Comparison of ENCODE assay signal across 8 mouse cellular contexts in the genomic region with DNA sequence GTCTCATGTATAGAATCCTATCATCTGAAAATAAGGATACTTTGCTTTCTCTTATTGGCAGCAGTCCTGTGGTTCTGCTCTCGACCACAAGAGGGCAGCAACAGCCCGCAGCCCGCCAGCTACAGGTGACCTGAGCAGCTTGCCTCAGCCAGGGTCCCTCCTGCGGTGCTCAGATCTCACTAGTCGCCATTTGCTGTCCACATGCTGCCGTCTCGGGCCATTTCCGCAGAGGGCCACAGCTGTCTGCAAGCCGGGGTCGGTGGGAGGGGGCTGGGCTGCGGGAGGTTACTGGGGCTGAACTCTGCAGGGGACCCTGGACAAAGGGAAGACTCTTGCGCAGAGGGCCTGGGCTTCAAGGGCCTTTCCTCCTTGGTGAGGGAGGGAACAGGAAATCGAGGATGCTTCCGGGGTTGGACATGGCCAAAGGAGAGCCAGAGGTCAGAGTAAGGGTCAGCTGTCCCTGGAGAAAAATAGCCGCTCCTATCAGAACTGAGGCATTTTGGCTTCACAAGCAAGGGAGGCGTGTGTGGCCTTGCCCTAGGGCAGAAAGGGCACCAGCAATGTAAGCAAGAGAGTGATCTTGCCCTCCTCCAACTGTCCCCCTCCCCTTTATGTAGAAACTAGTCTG. TPM values are rescaled to one million over a fixed set of nuclear protein-coding genes. Genes with fewer than 3 reads are reported as not detected.
A peak's percentile ranks its signal among the peaks of the same experiment; 100 is the strongest.
DNase-seq lines count a peak whose midpoint lies in the region; ATAC-seq and TF ChIP-seq lines count a peak whose summit lies in the region.

No protein-coding gene starts in this region.

- DNase-seq in A20 (ENCODE audit: low read depth, low spot score): peak; percentile 87
- DNase-seq in embryonic facial prominence, embryonic 14.5 days (ENCODE audit: low spot score): peak; percentile 90
- peak; percentile 88 to 89 for DNase-seq in heart, adult 9 months (ENCODE audit: low spot score in 2 of 2)
- DNase-seq in kidney, adult 9 months: peak; percentile 85
- DNase-seq in liver: peak; percentile 87
- DNase-seq in spleen, postnatal 4 days (ENCODE audit: low spot score in 2 of 2): peak; percentile 78 to 89

- no peaks in the 10 kb centered on the region for H3K9me3 ChIP-seq in embryonic facial prominence, embryonic 14.5 days (ENCODE audit: control insufficient read depth, low read length)

- H3K27ac ChIP-seq in bone marrow, adult 2 months (ENCODE audit: control insufficient read depth, insufficient read depth, low read depth, low read length, poor library complexity): no peak overlapping the region
- H3K27ac ChIP-seq in embryonic facial prominence, embryonic 14.5 days (replicated peaks; ENCODE audit: low read depth, low read length): no peak overlapping the region

- WGBS in bone marrow, adult 2 months: 18% methylated on average over 16 of the region's 16 CpGs
- WGBS in embryonic facial prominence, embryonic 14.5 days: 4% methylated on average over 15 of the region's 16 CpGs

- peak; percentile 94 for ATAC-seq in embryonic facial prominence, embryonic 14.5 days (ENCODE audit: low read depth)

- no peaks in the 10 kb centered on the region for H3K4me1 ChIP-seq in bone marrow, adult 2 months (ENCODE audit: control insufficient read depth, insufficient read depth, low read length)
- peaks cover 4% of the 10 kb centered on the region; the same call in 1 of the 2 replicates for H3K4me1 ChIP-seq in embryonic facial prominence, embryonic 14.5 days (ENCODE audit: control insufficient read depth, insufficient read depth, low read length)

- H3K27me3 ChIP-seq in embryonic facial prominence, embryonic 14.5 days (replicated peaks; ENCODE audit: control insufficient read depth, insufficient read depth, low read length): no peaks in the 10 kb centered on the region
- no peaks in the 10 kb centered on the region for H3K27me3 ChIP-seq in myocyte (ENCODE audit: control insufficient read depth, insufficient read depth, insufficient read length)

- peak overlapping the region; percentile 69 for H3K4me2 ChIP-seq in embryonic facial prominence, embryonic 14.5 days (ENCODE audit: low read depth, low read length)
- peak overlapping the region; percentile 0 for H3K4me2 ChIP-seq in myocyte (ENCODE audit: low read depth)

- no peak overlapping the region for H3K4me3 ChIP-seq in bone marrow, adult 2 months (replicated peaks; ENCODE audit: control insufficient read depth, low read depth, low read length)
- H3K4me3 ChIP-seq in embryonic facial prominence, embryonic 14.5 days (ENCODE audit: low read depth, low read length): peak overlapping the region; percentile 33
- H3K4me3 ChIP-seq in myocyte: no peak overlapping the region

- peak overlapping the region; percentile 59 for H3K9ac ChIP-seq in embryonic facial prominence, embryonic 14.5 days (ENCODE audit: low read depth, low read length)

- peak; percentile 98 for TF ChIP-seq CTCF in bone marrow, adult 2 months (IDR thresholded peaks at IDR 0.05; ENCODE audit: control insufficient read depth, insufficient read depth, low read length)

- H3ac ChIP-seq in myocyte (ENCODE audit: control insufficient read depth, insufficient read length): no peak overlapping the region

- no peak for TF ChIP-seq POLR2A in bone marrow, adult 2 months (IDR thresholded peaks at IDR 0.05; ENCODE audit: borderline replicate concordance, control insufficient read depth, low read depth, low read length)
- no peak for TF ChIP-seq POLR2A in myocyte (IDR thresholded peaks at IDR 0.05; ENCODE audit: insufficient read length, low read depth)

- no peaks in the 10 kb centered on the region for H3K36me3 ChIP-seq in embryonic facial prominence, embryonic 14.5 days (ENCODE audit: control insufficient read depth, insufficient read depth, low read length)
- H3K36me3 ChIP-seq in myocyte (ENCODE audit: control insufficient read depth, insufficient read depth): no peaks in the 10 kb centered on the region

- no peaks in the 10 kb centered on the region for H3K79me2 ChIP-seq in myocyte (ENCODE audit: control insufficient read depth, insufficient read depth)

TF ChIP-seq in myocyte, 11 proteins besides CTCF, POLR2A, EP300 and RAD21:
- TF ChIP-seq MYOG (IDR thresholded peaks at IDR 0.05; ENCODE audit: control insufficient read depth in 1 of 3, insufficient read depth in 1 of 3, insufficient read length in 2 of 3, low read depth in 2 of 3): peak in 1 of 3 experiments; percentile 50
- TF ChIP-seq POLR2AphosphoS2 (IDR thresholded peaks at IDR 0.05; ENCODE audit: insufficient read length, low read depth): no peak
- no peak for TF ChIP-seq REST (IDR thresholded peaks at IDR 0.05; ENCODE audit: insufficient read depth, insufficient read length)

RNA-seq across cellular contexts. Expression of a gene that starts 8.1 kb away (rescaled TPM):
- 17.1 and 25.3 TPM in 2 replicates for polyA plus RNA-seq in bone marrow, adult 2 months (2011; ENCODE audit: insufficient read depth, insufficient read length, low replicate concordance, missing spikeins)
- polyA plus RNA-seq in embryonic facial prominence, embryonic 14.5 days (2014; fragmentation: Nextera tagmentation; extraction: Ambion mirVana): 7.4 and 11.0 TPM in 2 replicates
- 13.3 TPM for polyA plus RNA-seq in myocyte (2012; fragmentation: generic; extraction: Trizol)

RNA-seq across cellular contexts. Expression of a gene that starts 45.6 kb away (rescaled TPM):
- not detected in 2 replicates for polyA plus RNA-seq in bone marrow, adult 2 months (2011; ENCODE audit: insufficient read depth, insufficient read length, low replicate concordance, missing spikeins)
- 0.04 and 0.22 TPM in 2 replicates for polyA plus RNA-seq in embryonic facial prominence, embryonic 14.5 days (2014; fragmentation: Nextera tagmentation; extraction: Ambion mirVana)
- 0.01 TPM for polyA plus RNA-seq in myocyte (2012; fragmentation: generic; extraction: Trizol)
